Mouse (Mus musculus) spleen, adult 2 months (tissue): ENCODE data around the gene Zbtb7b.

Source experiments
- CTCF ChIP-seq: fragments of 200-500 bp; IDR thresholded peaks from 2 replicates; pipeline ENCODE4 v1.5.1; 2011; ENCODE audit warnings: mild to moderate bottlenecking, inconsistent platforms; ENCODE audit not compliant: insufficient read depth, insufficient read length, insufficient replicate concordance; ENCODE audit errors: extremely low read depth
- POLR2A ChIP-seq: fragments of 200-500 bp; IDR thresholded peaks from 2 replicates; pipeline ENCODE4 v1.6.1; 2011; ENCODE audit warnings: low read depth, low read length, inconsistent platforms

DNA sequence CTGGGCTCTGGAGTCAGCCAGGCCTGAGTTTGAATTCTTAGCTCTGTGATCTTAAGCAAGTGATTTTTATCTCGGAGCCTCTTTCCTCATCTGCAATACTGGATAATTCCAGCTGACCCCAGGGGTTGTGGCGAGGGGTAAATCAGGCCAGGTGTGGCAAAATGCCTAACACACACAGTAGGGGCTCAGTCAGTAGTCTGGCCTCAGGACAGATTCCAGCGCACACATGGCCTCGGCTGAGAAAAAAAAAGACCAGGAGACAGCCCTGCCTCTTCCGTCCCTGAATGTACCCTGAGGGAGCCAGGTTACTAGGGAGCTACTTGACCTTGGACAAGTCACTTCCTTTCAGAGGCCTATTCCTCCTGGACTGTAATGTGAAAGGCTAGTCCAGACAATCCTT lies 11.6 kb downstream of the Zbtb7b start:
- TF ChIP-seq POLR2A: no peak
- TF ChIP-seq CTCF: no peak
